24 mouse cellular contexts compared by ENCODE assay signal in genomic region chr3:109046428-109046827, GRCm38 (mm10). TPM values are rescaled to one million over a fixed set of nuclear protein-coding genes. Genes with fewer than 3 reads are reported as not detected.
"Had no signal": no experiment of that assay in that cellular context is flagged by ENCODE, and none has a peak within 500 bp of the region (broad histone marks: within the 10 kb centered on the region; RNA-seq: fewer than 3 reads in every experiment).

No protein-coding gene starts in this region.

- DNase-seq: liver, postnatal 0 days; lung, adult 2 months; lung, postnatal 14 days; lung, postnatal 36 days; right cerebral cortex, postnatal 14 days; thymus, adult 2 months; thymus, postnatal 25 days; thymus, postnatal 4 days had no signal

- H3K4me3 ChIP-seq: liver, embryonic 15.5 days; lung, embryonic 15.5 days; midbrain, embryonic 10.5 days; midbrain, embryonic 15.5 days; myocyte; neural tube, embryonic 13.5 days; neural tube, embryonic 15.5 days; stomach, embryonic 15.5 days had no signal

- H3K9me3 ChIP-seq: liver, embryonic 15.5 days; lung, embryonic 15.5 days; midbrain, embryonic 10.5 days; midbrain, embryonic 15.5 days; neural tube, embryonic 13.5 days; neural tube, embryonic 15.5 days; stomach, embryonic 15.5 days had no signal

- H3K36me3 ChIP-seq: liver, embryonic 15.5 days; lung, embryonic 15.5 days; midbrain, embryonic 10.5 days; midbrain, embryonic 15.5 days; neural tube, embryonic 13.5 days; neural tube, embryonic 15.5 days; stomach, embryonic 15.5 days had no signal

- H3K27ac ChIP-seq: liver, embryonic 15.5 days; lung, embryonic 15.5 days; macrophage; midbrain, embryonic 10.5 days; midbrain, embryonic 15.5 days; neural tube, embryonic 13.5 days; neural tube, embryonic 15.5 days; stomach, embryonic 15.5 days; stomach, postnatal 0 days had no signal

- ATAC-seq: liver, postnatal 0 days; midbrain, embryonic 15.5 days had no signal

- H3K27me3 ChIP-seq: liver, embryonic 15.5 days; lung, embryonic 15.5 days; midbrain, embryonic 15.5 days; neural tube, embryonic 13.5 days; neural tube, embryonic 15.5 days; stomach, embryonic 15.5 days had no signal

- H3K4me1 ChIP-seq: midbrain, embryonic 15.5 days had no signal

- H3K4me2 ChIP-seq: liver, embryonic 15.5 days; lung, embryonic 15.5 days; midbrain, embryonic 15.5 days; neural tube, embryonic 13.5 days; neural tube, embryonic 15.5 days; stomach, embryonic 15.5 days had no signal

- H3K9ac ChIP-seq: liver, embryonic 15.5 days; liver, postnatal 0 days; lung, embryonic 15.5 days; midbrain, embryonic 15.5 days; neural tube, embryonic 13.5 days; neural tube, embryonic 15.5 days; stomach, embryonic 15.5 days had no signal

RNA-seq across cellular contexts. Expression of gene Slc25a54, which starts 33.8 kb away (rescaled TPM):
- total RNA-seq: megakaryocyte, adult 5-6 weeks; megakaryocyte-erythroid progenitor cell, adult 5-6 weeks had no signal
- polyA plus RNA-seq: liver, embryonic 15.5 days; liver, postnatal 0 days; lung, adult 2 months; lung, embryonic 15.5 days; lung, postnatal 0 days; macrophage; midbrain, embryonic 10.5 days; midbrain, embryonic 15.5 days; neural tube, embryonic 11.5 days; neural tube, embryonic 13.5 days; neural tube, embryonic 15.5 days; spleen, adult 2 months; stomach, embryonic 15.5 days; stomach, postnatal 0 days; thymus, adult 2 months; urinary bladder, adult 2 months had no signal
